Mouse (Mus musculus) brain, embryonic 18.5 days (tissue): ENCODE measurements around the gene Sptbn1.

Experiments
- DNase-seq: peaks from one replicate; pipeline ENCODE4 v3.0.0-alpha.2; 2012; ENCODE audit warnings: low read depth, low spot score

Gene Sptbn1

DNA sequence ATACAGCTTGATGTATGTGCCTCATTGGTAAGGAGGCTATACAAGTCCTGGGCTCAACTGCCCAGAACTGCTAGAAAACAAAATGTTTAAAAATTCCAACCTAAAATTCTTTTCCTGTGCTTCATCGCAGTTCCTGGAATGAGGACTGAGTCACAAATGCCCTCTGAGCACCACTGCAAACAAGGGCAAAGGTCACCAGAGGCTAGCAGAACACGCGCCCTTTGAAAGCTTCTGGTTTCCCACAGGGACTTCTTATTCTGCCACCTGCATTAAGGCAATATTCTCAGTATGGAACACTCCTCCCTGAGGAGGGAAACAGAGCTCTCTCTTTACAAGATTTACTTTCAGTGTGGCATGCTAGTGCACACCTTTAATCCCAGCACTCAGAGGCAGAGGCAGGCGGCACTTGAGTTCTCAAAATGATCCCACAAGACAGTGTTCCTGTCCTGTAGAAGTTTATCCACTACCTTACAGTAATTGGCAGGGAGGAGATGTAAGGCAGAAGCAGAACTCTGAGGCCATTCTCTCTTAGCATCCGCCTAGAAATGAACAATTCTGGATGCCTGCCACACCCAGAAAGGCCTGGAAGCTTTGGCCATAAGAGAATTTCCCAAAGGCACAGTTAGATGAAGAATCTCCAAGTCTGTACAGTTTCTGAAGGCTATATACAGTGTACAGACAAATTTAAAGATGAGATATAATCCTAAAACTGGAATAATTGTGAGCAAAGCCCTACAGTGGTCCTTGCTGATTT, 56.1 kb downstream of the Sptbn1 start:
- no peak for DNase-seq

- no peak for DNase-seq
Observed at GRCm38 (mm10) chr11:30211141-30211540, 56.8 kb downstream of the Sptbn1 start.

GRCm38 (mm10) chr11:30210100-30210811, 57.7 kb downstream of the Sptbn1 start:
- DNase-seq: no peak

DNA sequence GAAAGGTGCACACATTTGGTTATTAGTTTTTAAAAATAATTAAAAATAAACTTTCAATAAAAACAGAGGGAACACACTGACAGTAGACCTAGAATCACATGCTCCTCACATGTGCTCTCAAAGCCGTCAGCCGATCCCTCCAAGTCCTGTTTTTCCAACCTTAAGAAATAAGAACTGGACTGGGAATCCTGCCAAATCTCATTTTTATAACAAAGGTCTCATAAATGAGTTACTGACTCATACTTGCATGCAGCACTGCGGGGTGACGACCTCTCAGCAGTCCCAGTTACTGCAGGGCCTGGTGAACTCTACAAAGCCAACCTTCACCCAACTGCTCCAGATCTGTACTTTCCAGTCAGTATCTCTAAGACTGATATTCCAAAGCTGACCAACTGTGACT, 58.5 kb downstream of the Sptbn1 start:
- no peak for DNase-seq

DNA sequence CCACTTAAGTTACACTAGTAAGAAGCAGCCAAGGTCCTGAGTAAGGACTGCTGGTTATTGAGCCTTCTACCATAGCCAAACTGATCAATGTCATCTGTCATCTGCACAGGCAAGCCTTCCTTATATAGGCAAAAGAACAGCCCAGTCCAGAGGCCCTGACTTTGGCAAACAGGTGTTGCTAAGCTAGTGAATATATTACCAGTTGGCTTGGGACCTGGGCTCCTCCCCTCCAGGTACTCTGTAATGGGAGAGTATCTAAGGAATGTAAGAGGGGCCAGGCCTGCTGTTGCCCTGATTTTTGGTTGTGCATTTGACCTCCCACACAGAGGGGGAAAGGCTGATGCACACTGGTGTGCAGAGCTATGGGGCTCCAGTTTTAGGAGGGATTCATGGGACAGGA, 63.6 kb downstream of the Sptbn1 start:
- DNase-seq: no peak

GRCm38 (mm10) chr11:30200391-30200790, 67.6 kb downstream of the Sptbn1 start:
- DNase-seq: no peak

DNA sequence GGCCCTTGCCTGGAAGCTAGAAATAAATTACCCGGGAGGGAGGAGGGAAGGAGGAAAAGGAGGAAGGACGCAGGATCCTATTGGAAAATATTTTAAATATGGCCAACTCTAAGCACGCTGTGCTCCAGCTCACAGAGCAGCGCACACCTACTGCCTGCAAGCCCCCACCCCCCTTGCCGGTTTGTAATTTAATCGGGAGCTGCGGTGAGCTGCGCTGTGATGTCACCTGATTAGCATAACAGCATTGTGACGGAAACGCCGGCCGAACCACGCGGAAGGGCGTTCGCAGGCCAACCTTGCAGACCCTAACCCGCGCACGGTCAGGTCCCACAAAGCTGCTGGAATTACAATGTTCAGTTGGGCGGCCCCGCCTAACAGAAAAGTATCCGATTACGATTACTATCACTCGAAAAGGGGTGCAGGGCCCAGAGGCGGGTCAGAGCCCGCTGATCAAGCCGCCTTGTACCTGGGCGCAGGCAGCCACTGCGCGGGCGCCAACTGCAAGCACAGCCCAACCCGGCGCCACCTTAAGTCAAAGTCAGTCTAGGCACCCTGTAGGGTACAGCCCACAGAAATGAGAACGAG, 69.8 kb downstream of the Sptbn1 start:
- no peak for DNase-seq

- no peak for DNase-seq
Observed at GRCm38 (mm10) chr11:30197564-30198090, 70.3 kb downstream of the Sptbn1 start.

DNA sequence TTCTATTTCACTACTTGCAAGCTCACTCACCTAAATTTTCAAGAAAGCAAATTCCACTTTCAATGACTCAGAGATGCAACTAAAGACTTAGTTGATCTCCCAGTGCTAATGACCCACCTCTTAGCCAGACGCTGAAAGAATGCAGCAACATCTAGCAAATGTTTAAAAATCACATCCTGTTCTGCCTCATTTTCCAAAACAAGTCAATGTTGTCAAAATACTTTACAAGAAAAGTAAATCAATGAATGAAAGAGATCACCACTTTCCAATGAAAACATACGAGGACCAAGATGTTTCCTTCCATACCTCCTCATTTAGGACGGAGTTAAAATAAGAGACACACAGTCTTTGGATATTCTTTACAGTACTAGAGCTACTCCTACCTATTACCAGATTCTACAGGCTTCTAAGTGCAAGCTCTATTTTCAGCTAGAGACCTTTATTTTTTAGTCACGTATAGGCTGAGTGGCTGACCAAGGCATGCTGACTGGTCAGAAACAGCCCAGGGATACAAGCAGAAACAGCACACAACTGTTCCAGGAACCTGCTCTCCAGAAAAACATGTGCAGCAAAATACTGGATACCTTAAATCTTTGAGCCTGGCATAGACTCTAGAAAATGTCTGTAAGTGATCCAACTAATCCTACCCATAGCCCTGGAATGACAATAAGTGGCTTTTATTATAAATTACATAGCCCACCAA, 71.5 kb downstream of the Sptbn1 start:
- no peak for DNase-seq

DNA sequence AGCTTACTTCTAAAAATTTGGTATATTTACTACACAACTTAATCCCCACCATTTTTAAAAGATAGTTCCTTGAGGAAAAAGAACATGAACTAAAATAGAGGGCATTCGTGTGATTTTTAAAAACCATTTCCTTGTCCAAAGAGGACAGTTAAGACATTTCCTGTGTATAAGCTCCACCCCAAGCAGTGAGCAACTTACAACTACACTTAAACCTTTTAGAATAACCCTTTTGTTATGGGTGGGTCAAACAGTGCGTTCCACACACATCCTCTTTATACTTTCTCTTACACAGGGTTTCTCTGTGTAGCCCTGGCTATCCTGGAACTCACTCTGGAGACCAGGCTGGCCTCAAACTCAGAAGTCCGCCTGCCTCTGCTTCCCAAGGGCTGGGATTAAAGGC, 72.2 kb downstream of the Sptbn1 start:
- no peak for DNase-seq

GRCm38 (mm10) chr11:30194800-30195199, 73.2 kb downstream of the Sptbn1 start:
- DNase-seq: no peak

GRCm38 (mm10) chr11:30190959-30191358, 77.0 kb downstream of the Sptbn1 start:
- no peak for DNase-seq

GRCm38 (mm10) chr11:30190119-30190518, 77.9 kb downstream of the Sptbn1 start:
- DNase-seq: no peak

- DNase-seq: no peak
Observed at GRCm38 (mm10) chr11:30186902-30187470, 81.0 kb downstream of the Sptbn1 start.

DNA sequence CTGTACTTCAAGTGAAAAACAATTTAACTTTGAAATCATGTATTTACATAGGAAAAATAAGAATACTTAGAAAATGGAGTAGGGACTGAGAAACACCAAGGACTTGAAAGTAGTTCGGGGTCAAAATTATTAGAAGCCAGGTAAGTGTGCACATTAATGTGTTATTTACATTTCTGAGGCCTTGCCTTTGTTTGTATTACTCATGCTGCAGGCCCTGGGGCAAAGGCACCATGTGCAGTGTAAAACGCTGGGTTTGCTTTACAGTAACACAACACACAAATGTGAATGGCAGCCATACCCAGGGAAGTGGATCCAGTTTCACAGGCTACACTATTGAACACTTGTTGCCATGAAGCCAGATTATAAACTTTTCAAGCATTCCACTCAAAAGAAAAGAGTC, 83.4 kb downstream of the Sptbn1 start:
- no peak for DNase-seq

DNA sequence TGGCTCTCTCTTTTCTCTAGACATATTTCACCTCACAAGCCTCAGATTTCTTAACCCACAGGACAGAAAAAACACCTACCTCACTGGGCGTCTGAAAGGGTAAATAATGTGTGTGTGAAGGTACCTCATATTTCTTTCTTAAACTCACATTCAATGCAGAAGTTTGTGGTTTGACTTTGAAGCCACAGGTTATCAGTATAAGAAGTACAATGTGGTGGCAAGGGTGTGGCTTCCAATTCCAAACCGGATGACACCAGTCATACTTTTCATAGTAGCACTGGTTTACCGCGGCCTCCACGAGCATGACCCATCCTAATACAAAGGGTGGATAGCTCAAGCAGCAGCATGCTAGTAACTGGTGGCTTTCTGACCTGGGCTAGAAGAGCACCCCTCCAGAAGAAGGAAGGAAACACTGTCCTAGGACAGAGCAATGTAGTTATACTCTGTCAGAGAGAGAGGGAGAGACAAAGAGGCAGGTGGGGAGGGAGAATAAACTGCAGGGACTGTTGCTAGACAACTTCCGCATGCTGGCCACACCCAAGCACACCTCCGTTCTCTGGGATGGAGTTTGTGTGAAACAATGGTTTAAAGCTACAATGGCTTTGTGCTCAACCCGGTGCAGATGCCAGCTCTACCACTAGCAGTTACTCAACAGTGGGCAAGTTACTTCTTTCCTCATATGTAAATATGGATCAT, 85.1 kb downstream of the Sptbn1 start:
- no peak for DNase-seq

DNA sequence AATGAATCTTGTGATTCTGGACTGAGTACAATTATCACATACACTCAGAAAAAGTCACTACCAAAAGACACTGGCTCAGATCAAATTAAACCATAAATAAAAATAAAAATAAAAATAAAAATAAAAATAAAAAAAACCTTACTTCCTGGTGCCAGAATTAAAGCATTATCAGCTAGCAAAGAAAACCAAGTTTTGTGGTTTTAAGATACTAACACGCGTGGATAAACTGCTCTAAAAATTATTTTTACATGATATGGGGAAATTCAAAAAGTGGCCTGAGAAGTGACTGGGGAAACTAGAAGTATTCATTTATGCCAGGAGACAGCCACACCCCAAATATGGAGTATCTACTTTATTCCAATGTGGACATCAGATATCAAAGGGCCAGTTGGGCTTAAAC, 89.8 kb downstream of the Sptbn1 start:
- DNase-seq: no peak

- DNase-seq: no peak
Observed at GRCm38 (mm10) chr11:30177145-30177840, 90.7 kb downstream of the Sptbn1 start.

GRCm38 (mm10) chr11:30176111-30176510, 91.9 kb downstream of the Sptbn1 start:
- DNase-seq: no peak

DNA sequence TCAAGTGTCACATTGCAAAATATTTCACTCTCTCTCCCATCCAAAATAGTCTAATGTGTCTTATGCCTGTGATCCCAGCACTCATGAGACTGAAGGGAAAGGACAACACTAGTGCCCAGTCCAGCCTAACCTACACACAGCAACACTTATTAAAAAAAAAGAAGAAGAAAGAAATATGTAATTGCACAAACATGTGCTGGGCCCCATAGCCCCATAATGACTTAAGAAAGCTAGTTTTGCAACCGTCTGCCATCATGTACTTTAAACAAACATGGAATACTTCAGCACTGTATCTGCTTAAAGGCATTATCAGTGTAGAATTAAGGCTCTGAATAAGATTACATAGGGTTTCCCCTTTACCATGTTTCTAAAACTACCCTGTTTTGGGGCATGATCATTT, 92.4 kb downstream of the Sptbn1 start:
- DNase-seq: no peak
